Mouse (Mus musculus): ENCODE results near the gene Rcc1l.

DNA sequence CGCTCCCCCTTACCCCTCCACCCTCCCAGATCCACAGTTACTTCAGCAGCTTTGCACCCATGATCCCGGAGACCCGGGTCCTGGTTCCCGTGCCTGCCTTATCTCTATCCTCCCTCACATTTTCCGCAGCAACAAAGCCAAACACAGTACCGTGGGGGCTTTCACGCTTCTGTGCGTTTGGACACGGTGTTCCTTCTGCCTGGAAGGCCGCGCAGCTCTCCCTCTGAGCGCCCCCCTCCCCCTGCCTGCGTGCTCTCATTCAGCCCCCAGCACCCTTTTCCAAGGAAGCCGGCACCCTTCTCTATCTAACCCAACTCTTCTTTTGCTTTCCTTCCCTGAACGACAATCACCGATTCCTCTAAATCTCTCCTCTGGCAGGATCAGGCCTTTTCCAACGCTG, 77.6 kb downstream of the Rcc1l start:
- TF ChIP-seq CTCF (IDR thresholded peaks at IDR 0.05; ENCODE audit: low read depth, low read length) (no peak), TAL1 (conservative IDR thresholded peaks at IDR 0.05; ENCODE audit: low read depth, low read length) (no peak), POLR2AphosphoS5 (IDR thresholded peaks at IDR 0.05; ENCODE audit: insufficient replicate concordance, low read depth, low read length) (no peak), GATA1 (IDR thresholded peaks at IDR 0.05; ENCODE audit: borderline replicate concordance, low read length) (no peak)

Measured in G1E (cell line).